Mouse (Mus musculus) myocyte (in vitro differentiated cells): ENCODE data around the gene Gm10310.

ENCODE experiments used
- CEBPB ChIP-seq: IDR thresholded peaks from 2 replicates; pipeline ENCODE4 v1.6.1; 2011; ENCODE audit warnings: mild to moderate bottlenecking, moderate library complexity; ENCODE audit not compliant: poor library complexity, insufficient read depth, severe bottlenecking
- E2F4 ChIP-seq: IDR thresholded peaks from one replicate; pipeline ENCODE4 v1.6.1; 2011; ENCODE audit warnings: mild to moderate bottlenecking, control low read depth, moderate library complexity; ENCODE audit not compliant: insufficient read depth
- MYOG ChIP-seq, 3 experiments: IDR thresholded peaks; one replicate each; pipeline ENCODE4 v1.6.1; 2011; ENCODE audit warnings: control low read depth in 2 of 3, low read depth in 2 of 3, mild to moderate bottlenecking in 2 of 3; ENCODE audit not compliant: insufficient read length in 2 of 3, control insufficient read depth in 1 of 3, insufficient read depth in 1 of 3
- POLR2A ChIP-seq: IDR thresholded peaks from one replicate; pipeline ENCODE4 v1.6.1; 2011; ENCODE audit warnings: low read depth, mild to moderate bottlenecking, control low read depth, moderate library complexity; ENCODE audit not compliant: insufficient read length
- POLR2AphosphoS2 ChIP-seq: IDR thresholded peaks from one replicate; pipeline ENCODE4 v1.6.1; 2011; ENCODE audit warnings: low read depth, control low read depth; ENCODE audit not compliant: insufficient read length
- REST ChIP-seq: IDR thresholded peaks from one replicate; pipeline ENCODE4 v1.6.1; 2011; ENCODE audit warnings: mild to moderate bottlenecking, control low read depth, moderate library complexity; ENCODE audit not compliant: insufficient read depth, insufficient read length
- USF1 ChIP-seq: IDR thresholded peaks from one replicate; pipeline ENCODE4 v1.6.1; 2011; ENCODE audit warnings: low read depth, mild to moderate bottlenecking, control low read depth, moderate library complexity

- TF ChIP-seq CEBPB (no peak), POLR2A (no peak), POLR2AphosphoS2 (no peak), E2F4 (no peak), MYOG (IDR thresholded peaks at IDR 0.05; ENCODE audit: control insufficient read depth in 1 of 3, insufficient read depth in 1 of 3, insufficient read length in 2 of 3, low read depth in 2 of 3) (no peak), USF1 (no peak), REST (no peak)
These were observed 45.2 kb upstream of the Gm10310 start, which contains the start of gene Olfr821 for GRCm38 (mm10) chr10:130030048-130030447.
